Mouse (Mus musculus) embryonic facial prominence, embryonic 11.5 days (tissue): ENCODE measurements around the gene Dclre1c. TPM values are rescaled to one million over a fixed set of nuclear protein-coding genes. Genes with fewer than 3 reads are reported as not detected.

ENCODE experiments used
- ATAC-seq: fragments of 200-750 bp; cut with Nextera tagmentation; replicated peaks from 2 replicates; pipeline ENCODE4 v1.8.0; 2017; ENCODE audit warnings: low read depth; ENCODE audit not compliant: insufficient number of reproducible peaks, low FRiP score, low TSS enrichment
- DNase-seq: peaks from one replicate; pipeline ENCODE4 v3.0.0-alpha.2; 2015; ENCODE audit warnings: low spot score
- H3K27ac ChIP-seq: fragments of 300-500 bp; sonication (generic); replicated peaks from 2 replicates; pipeline ENCODE4 v1.5.1; 2014; ENCODE audit warnings: mild to moderate bottlenecking, low read depth, low read length, control low read depth
- H3K27me3 ChIP-seq: fragments of 300-500 bp; sonication (generic); 2 replicates; pipeline ENCODE4 v1.6.1; 2014; ENCODE audit warnings: mild to moderate bottlenecking, low read length, moderate library complexity, mixed read lengths; ENCODE audit not compliant: control insufficient read depth, insufficient read depth
- H3K36me3 ChIP-seq: fragments of 300-500 bp; sonication (generic); replicated peaks from 2 replicates; pipeline ENCODE4 v1.6.1; 2014; ENCODE audit warnings: low read depth, mild to moderate bottlenecking, low read length, moderate library complexity, mixed read lengths; ENCODE audit not compliant: control insufficient read depth, insufficient read depth
- H3K4me1 ChIP-seq: fragments of 300-500 bp; sonication (generic); 2 replicates; pipeline ENCODE4 v1.6.1; 2014; ENCODE audit warnings: low read length, mixed read lengths; ENCODE audit not compliant: control insufficient read depth, insufficient read depth
- H3K4me2 ChIP-seq: fragments of 300-500 bp; sonication (generic); 2 replicates; pipeline ENCODE4 v1.6.1; 2014; ENCODE audit warnings: low read depth, mild to moderate bottlenecking, control low read depth, low read length, moderate library complexity
- H3K4me3 ChIP-seq: fragments of 300-500 bp; sonication (generic); 2 replicates; pipeline ENCODE4 v1.5.1; 2014; ENCODE audit warnings: low read depth, low read length, control low read depth
- H3K9ac ChIP-seq: fragments of 300-500 bp; sonication (generic); replicated peaks from 2 replicates; pipeline ENCODE4 v1.6.1; 2014; ENCODE audit warnings: mild to moderate bottlenecking, control low read depth, low read length
- H3K9me3 ChIP-seq: fragments of 300-500 bp; sonication (generic); replicated peaks from 2 replicates; pipeline ENCODE4 v1.6.1; 2016; ENCODE audit warnings: mild to moderate bottlenecking, low read length, inconsistent platforms, mixed read lengths; ENCODE audit not compliant: control insufficient read depth
- WGBS: fragments of 180-500 bp; shearing (Covaris S2); extraction: QIAGEN DNeasy Blood & Tissue Kit; methylation state at CpG from one replicate; pipeline ENCODE4 v1.1.7; 2014; 5-methylcytosine and 5-hydroxymethylcytosine counted together
- polyA plus RNA-seq: library from polyadenylated mRNA; unstranded; fragments of >200 nt; fragmentation: Nextera tagmentation; extraction: Ambion mirVana; gene quantifications from 2 replicates; pipeline ENCODE4 v1.2.1, GENCODE M21; 2014

Dclre1c gene
- polyA plus RNA-seq, 1 experiment from 2014 or later: 5.8 TPM

DNA sequence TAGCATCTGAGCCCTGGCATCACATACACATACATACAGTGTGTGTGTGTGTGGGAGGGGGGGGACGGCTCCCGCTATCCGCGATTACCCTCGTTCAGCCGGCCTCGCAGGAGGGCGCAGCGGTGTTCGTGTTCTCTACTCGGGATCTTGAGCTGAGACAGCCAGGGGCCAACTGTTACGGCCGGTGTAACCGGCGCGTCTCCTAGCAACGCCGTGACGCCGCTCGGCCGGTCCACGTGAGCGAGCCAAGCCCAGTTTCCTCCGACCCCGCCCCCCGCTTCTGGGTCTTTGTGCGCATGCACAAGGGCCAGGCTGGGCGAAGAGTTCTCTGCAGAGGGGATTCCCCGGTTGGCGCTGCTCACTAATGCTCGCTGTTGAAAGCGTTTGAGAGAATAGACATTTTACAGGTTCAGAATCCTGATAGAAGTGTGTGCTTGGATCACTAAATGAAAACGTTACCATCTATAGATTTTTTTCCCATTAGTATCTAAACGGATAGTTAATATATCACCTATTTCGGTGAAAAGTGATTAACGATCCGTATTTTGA, 5.0 kb upstream of the Dclre1c start:
- peak overlapping the region; percentile 43 for H3K4me3 ChIP-seq
- no peak overlapping the region for H3K27ac ChIP-seq
- no peaks in the 10 kb centered on the region for H3K9me3 ChIP-seq
- ATAC-seq (peak; percentile 93), DNase-seq (peak; percentile 97)
- no peak overlapping the region; the same call in 1 of the 2 replicates for H3K9ac ChIP-seq
- 3% methylated on average over 38 of the region's 38 CpGs for WGBS
- H3K27me3 ChIP-seq: no peaks in the 10 kb centered on the region
- no peaks in the 10 kb centered on the region for H3K4me1 ChIP-seq
- no peaks in the 10 kb centered on the region for H3K36me3 ChIP-seq
- H3K4me2 ChIP-seq: peak overlapping the region; percentile 78

DNA sequence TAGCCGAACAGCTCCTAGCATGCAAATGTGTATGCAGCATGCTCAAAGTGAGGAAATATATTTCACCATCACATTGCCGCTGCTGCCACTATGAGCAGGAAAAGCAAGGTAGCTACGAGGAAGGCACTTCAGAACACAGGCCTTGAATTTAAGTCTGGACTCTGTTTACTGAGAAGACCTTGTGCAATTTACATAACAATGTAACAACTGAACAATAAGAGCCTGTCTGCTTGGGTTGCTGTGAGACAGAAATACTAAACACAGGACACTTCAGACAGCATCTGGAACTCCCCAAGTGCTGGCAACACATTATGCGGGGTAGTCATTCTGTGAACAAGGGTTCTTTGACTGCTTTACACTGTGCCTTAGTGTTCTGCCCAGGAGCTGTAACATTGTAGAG, 3.8 kb upstream of the Dclre1c start:
- Histone ChIP-seq H3K36me3 (no peaks in the 10 kb centered on the region), H3K4me3 (no peak overlapping the region), H3K4me1 (no peaks in the 10 kb centered on the region), H3K27me3 (no peaks in the 10 kb centered on the region), H3K9ac (no peak overlapping the region), H3K9me3 (no peaks in the 10 kb centered on the region), H3K4me2 (no peak overlapping the region), H3K27ac (no peak overlapping the region)
- DNase-seq (no peak), ATAC-seq (no peak)
- 48% methylated on average over 4 of the region's 4 CpGs for WGBS

DNA sequence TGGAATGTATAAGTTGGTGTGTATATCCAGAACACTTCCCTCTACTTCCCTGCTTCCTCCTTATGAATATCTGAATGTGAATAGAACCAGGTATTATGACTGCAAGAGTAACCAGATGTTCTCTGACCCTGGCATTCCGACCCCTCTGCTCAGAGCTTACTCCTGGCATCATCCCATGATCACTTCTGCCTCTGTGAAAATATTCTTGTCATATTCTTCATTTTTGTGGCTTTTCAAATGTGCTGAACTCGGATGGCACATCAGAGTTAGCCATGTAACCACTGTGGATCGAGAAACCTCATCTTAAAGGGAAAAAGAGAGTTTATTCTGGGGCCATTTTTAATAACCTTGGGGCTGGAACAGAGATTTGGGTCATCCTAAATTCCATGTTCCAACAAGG, 1.4 kb upstream of the Dclre1c start, which contains the start of gene Meig1:
Meig1 (minus strand) TSS at position 101 of the 400 bp plus-strand sequence.
- Histone ChIP-seq H3K9me3 (no peaks in the 10 kb centered on the region), H3K9ac (no peak within 1 kb of the TSS), H3K36me3 (no peaks in the 10 kb centered on the region), H3K27ac (no peak within 1 kb of the TSS), H3K4me2 (no peak within 1 kb of the TSS), H3K27me3 (no peaks in the 10 kb centered on the region), H3K4me1 (no peaks in the 10 kb centered on the region), H3K4me3 (no peak within 1 kb of the TSS)
- DNase-seq (no peak), ATAC-seq (no peak)
- WGBS: 68% methylated on average over 3 of the region's 3 CpGs

DNA sequence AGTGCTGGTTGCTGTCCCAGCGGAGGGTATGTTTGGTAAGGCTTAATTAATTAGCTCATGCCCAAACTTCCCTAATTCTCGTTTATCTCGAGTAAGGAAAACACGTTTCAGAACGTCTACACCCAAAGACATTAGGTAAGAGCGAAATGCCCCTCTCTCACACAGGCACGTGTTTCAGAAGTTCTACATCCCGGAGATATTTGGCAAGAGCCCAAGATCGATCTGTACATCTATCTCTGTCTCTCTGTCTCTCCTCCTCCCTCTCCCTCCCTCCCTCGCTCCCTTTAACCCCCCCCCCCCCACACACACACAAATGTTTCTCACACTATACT, 614 bp downstream of the Dclre1c start:
- DNase-seq (no peak), ATAC-seq (no peak)
- Histone ChIP-seq H3K27ac (no peak overlapping the region), H3K36me3 (no peaks in the 10 kb centered on the region), H3K4me2 (peak overlapping the region; percentile 70), H3K4me1 (no peaks in the 10 kb centered on the region), H3K9me3 (no peaks in the 10 kb centered on the region), H3K9ac (peak overlapping the region; percentile 40), H3K4me3 (peak overlapping the region; percentile 55), H3K27me3 (no peaks in the 10 kb centered on the region)
- 12% methylated on average over 10 of the region's 10 CpGs for WGBS

- no peaks in the 10 kb centered on the region for H3K4me1 ChIP-seq
- ATAC-seq (0 out of 2 replicates have a peak, but pooled peaks have one; percentile 48), DNase-seq (peak; percentile 9)
- no peaks in the 10 kb centered on the region for H3K36me3 ChIP-seq
- no peak overlapping the region for H3K9ac ChIP-seq
- 73% methylated on average over 9 of the region's 9 CpGs for WGBS
- H3K27me3 ChIP-seq: no peaks in the 10 kb centered on the region
- H3K4me2 ChIP-seq: no peak overlapping the region
- no peak overlapping the region for H3K27ac ChIP-seq
- H3K9me3 ChIP-seq: no peaks in the 10 kb centered on the region
- no peak overlapping the region for H3K4me3 ChIP-seq
These were observed 7.0 kb downstream of the Dclre1c start for GRCm38 (mm10) chr2:3430956-3431355.

GRCm38 (mm10) chr2:3435369-3436061, 11.6 kb downstream of the Dclre1c start:
- no peaks in the 10 kb centered on the region for H3K27me3 ChIP-seq
- no peak overlapping the region for H3K9ac ChIP-seq
- no peak overlapping the region for H3K27ac ChIP-seq
- no peak overlapping the region for H3K4me2 ChIP-seq
- no peak overlapping the region for H3K4me3 ChIP-seq
- WGBS: 85% methylated on average over 6 of the region's 6 CpGs
- no peak for DNase-seq
- H3K4me1 ChIP-seq: no peaks in the 10 kb centered on the region
- no peak for ATAC-seq
- no peaks in the 10 kb centered on the region for H3K36me3 ChIP-seq
- H3K9me3 ChIP-seq: no peaks in the 10 kb centered on the region

DNA sequence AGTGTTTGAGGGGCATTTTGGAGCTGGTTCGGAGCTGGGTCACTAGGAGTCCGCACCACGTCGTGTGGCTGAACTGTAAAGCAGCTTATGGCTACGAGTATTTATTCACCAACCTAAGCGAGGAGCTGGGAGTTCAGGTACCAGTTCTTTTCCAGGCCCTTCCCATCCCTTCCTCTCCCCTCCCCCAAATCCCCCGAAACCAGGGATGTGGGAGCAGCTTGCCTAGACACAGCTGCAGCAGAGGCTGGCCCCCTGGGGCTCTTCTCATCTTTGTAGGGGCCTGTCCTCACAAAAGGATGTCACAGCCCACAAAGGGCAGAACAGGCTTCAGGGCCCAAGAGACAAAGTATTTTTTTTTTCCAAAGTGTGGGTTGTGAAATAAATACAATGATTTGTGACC, 14.0 kb downstream of the Dclre1c start:
- H3K9me3 ChIP-seq: no peaks in the 10 kb centered on the region
- H3K9ac ChIP-seq: no peak overlapping the region
- H3K4me2 ChIP-seq: no peak overlapping the region
- DNase-seq (no peak), ATAC-seq (no peak)
- WGBS: 39% methylated on average over 7 of the region's 7 CpGs
- no peak overlapping the region for H3K4me3 ChIP-seq
- no peak overlapping the region for H3K27ac ChIP-seq
- no peaks in the 10 kb centered on the region for H3K4me1 ChIP-seq
- H3K27me3 ChIP-seq: no peaks in the 10 kb centered on the region
- no peaks in the 10 kb centered on the region for H3K36me3 ChIP-seq

DNA sequence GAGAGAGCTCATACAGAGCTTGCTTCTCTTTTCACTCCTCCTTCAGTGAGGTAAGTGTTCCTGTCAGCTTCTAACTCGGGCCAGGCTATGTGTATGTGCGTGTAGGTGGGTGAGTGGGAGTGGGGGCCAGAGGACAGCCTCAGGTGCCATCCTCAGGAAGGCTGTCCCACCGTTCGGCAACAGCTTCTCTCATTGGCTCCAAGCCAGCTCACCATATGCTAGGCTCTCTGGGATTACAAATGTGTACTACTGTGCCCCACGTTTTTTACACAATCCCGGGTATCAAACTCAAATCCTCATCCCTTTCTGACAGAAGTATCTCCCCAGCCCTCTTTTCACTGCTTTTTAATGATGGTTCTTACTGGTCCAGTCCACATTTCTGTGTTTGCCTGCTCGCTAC, 20.3 kb downstream of the Dclre1c start:
- H3K4me1 ChIP-seq: no peaks in the 10 kb centered on the region
- 89% methylated on average over 7 of the region's 7 CpGs for WGBS
- no peak for DNase-seq
- no peaks in the 10 kb centered on the region for H3K36me3 ChIP-seq
- no peaks in the 10 kb centered on the region for H3K9me3 ChIP-seq
- no peak overlapping the region for H3K27ac ChIP-seq
- H3K4me3 ChIP-seq: no peak overlapping the region
- no peak for ATAC-seq
- no peak overlapping the region for H3K9ac ChIP-seq
- no peaks in the 10 kb centered on the region for H3K27me3 ChIP-seq
- H3K4me2 ChIP-seq: no peak overlapping the region
